Mouse (Mus musculus) CD4-positive naive resting alpha-beta T cell, adult 76 days (primary cell): ENCODE measurements around the gene Wdr20rt. TPM values are rescaled to one million over a fixed set of nuclear protein-coding genes. Genes with fewer than 3 reads are reported as not detected.

Experiments
- total RNA-seq: library from RNA; stranded (reverse); gene quantifications from one replicate; pipeline ENCODE4 v1.2.4, GENCODE M21; 2023

Wdr20rt gene
- total RNA-seq = not detected

GRCm38 (mm10) chr12:65225467-65225945 lies at the start of gene Wdr20rt:
Gene Wdr20rt (plus strand): TSS chr12:65225517.

Other genes starting within 250 kb of the Wdr20rt start
- gene Prpf39, start 189.2 kb upstream of the Wdr20rt start, total RNA-seq = 140 TPM
- 87.3 TPM for gene Fkbp3, start 151.5 kb upstream of the Wdr20rt start, total RNA-seq
- 18.9 TPM for gene Fancm, start 149.9 kb upstream of the Wdr20rt start, total RNA-seq
- 2.3 TPM for gene Mis18bp1, start 52.9 kb upstream of the Wdr20rt start, total RNA-seq